Mouse (Mus musculus): ENCODE data around the gene Iqschfp. TPM values are rescaled to one million over a fixed set of nuclear protein-coding genes. Genes with fewer than 3 reads are reported as not detected.

Iqschfp gene
- polyA plus RNA-seq, 1 experiment from 2014 or later, result 7.6 TPM

- WGBS, result 72% methylated on average over 1 of the region's 1 CpGs
- no peak overlapping the region for H3K4me3 ChIP-seq (replicated peaks; ENCODE audit: low read depth, low read length)
- H3K36me3 ChIP-seq (ENCODE audit: control insufficient read depth, insufficient read depth, low read length), result no peaks in the 10 kb centered on the region
- no peak overlapping the region for H3K9ac ChIP-seq (replicated peaks; ENCODE audit: low read length)
- H3K27me3 ChIP-seq (ENCODE audit: control insufficient read depth, insufficient read depth, low read length), result peaks cover 11% of the 10 kb centered on the region; the same call in 1 of the 2 replicates
- no peak overlapping the region for H3K4me2 ChIP-seq (ENCODE audit: low read length)
- ATAC-seq (ENCODE audit: low FRiP score, low TSS enrichment), result no peak
- no peak for DNase-seq
- no peaks in the 10 kb centered on the region for H3K9me3 ChIP-seq (ENCODE audit: control insufficient read depth, low read length)
- no peak overlapping the region for H3K27ac ChIP-seq (replicated peaks; ENCODE audit: low read depth, low read length)
- peaks cover 12% of the 10 kb centered on the region; the same call in 1 of the 2 replicates for H3K4me1 ChIP-seq (ENCODE audit: control insufficient read depth, insufficient read depth, low read length)
Observed at GRCm38 (mm10) chr3:68492066-68492465, 600.0 kb downstream of the Iqschfp start.

DNA sequence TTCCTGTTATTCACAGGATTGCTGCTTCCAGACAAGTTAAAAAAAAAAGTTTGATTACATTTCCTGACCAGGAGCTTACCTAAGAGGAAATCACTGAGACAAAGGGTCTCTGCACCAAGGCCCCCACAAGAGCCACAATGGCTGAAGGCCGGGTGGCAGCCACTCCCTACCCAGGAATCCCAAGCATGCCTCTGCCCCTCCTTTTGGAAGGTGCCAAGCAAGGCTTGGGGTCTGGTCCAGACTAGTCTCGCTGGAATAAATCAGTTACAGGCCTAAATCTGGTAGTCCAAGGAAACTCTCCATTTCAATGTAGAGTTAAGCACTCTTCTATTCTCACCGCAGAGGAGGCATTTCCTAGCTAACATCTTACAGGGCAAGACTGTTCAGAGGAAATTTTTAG is 600.5 kb downstream of the Iqschfp start:
- Histone ChIP-seq H3K9me3 (ENCODE audit: control insufficient read depth, low read length) (no peaks in the 10 kb centered on the region), H3K4me3 (replicated peaks; ENCODE audit: low read depth, low read length) (no peak overlapping the region), H3K4me1 (ENCODE audit: control insufficient read depth, insufficient read depth, low read length) (peaks cover 12% of the 10 kb centered on the region; the same call in 1 of the 2 replicates), H3K27me3 (ENCODE audit: control insufficient read depth, insufficient read depth, low read length) (peaks cover 11% of the 10 kb centered on the region; the same call in 1 of the 2 replicates), H3K4me2 (ENCODE audit: low read length) (peak overlapping the region; percentile 99), H3K36me3 (ENCODE audit: control insufficient read depth, insufficient read depth, low read length) (no peaks in the 10 kb centered on the region), H3K9ac (replicated peaks; ENCODE audit: low read length) (no peak overlapping the region), H3K27ac (replicated peaks; ENCODE audit: low read depth, low read length) (no peak overlapping the region)
- ATAC-seq (ENCODE audit: low FRiP score, low TSS enrichment) (no peak), DNase-seq (no peak)
- WGBS, result 29% methylated on average over 3 of the region's 3 CpGs

DNA sequence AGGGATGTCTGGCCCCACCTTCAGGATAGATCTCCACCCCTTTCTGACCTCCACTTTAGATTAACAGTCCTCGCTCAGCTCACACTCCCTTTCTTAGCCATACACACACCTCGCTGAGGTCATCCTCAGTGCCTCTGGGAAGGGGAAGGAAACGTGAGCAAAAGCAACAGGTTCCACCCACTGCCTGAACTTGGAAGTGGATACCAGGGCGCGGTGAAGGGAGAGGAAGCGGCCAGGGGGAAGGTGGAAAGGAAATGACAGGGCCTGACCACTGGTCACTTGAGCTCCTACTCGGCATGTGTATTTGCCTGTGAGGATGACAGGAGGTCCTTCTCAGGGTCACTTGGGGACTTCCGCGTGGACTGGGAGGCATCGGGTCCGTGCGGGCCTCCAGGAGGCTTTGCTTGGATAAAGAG is 601.1 kb downstream of the Iqschfp start:
- peak overlapping the region; percentile 74 for H3K27ac ChIP-seq (replicated peaks; ENCODE audit: low read depth, low read length)
- peak overlapping the region; percentile 99 for H3K4me2 ChIP-seq (ENCODE audit: low read length)
- DNase-seq (peak; percentile 48), ATAC-seq (ENCODE audit: low FRiP score, low TSS enrichment) (no peak)
- H3K9me3 ChIP-seq (ENCODE audit: control insufficient read depth, low read length), result no peaks in the 10 kb centered on the region
- H3K9ac ChIP-seq (replicated peaks; ENCODE audit: low read length), result peak overlapping the region; percentile 60
- peaks cover 11% of the 10 kb centered on the region; the same call in 1 of the 2 replicates for H3K27me3 ChIP-seq (ENCODE audit: control insufficient read depth, insufficient read depth, low read length)
- no peaks in the 10 kb centered on the region for H3K36me3 ChIP-seq (ENCODE audit: control insufficient read depth, insufficient read depth, low read length)
- peak overlapping the region; percentile 66 for H3K4me3 ChIP-seq (replicated peaks; ENCODE audit: low read depth, low read length)
- H3K4me1 ChIP-seq (ENCODE audit: control insufficient read depth, insufficient read depth, low read length), result peaks cover 12% of the 10 kb centered on the region; the same call in 1 of the 2 replicates
- 1% methylated on average over 12 of the region's 12 CpGs for WGBS

DNA sequence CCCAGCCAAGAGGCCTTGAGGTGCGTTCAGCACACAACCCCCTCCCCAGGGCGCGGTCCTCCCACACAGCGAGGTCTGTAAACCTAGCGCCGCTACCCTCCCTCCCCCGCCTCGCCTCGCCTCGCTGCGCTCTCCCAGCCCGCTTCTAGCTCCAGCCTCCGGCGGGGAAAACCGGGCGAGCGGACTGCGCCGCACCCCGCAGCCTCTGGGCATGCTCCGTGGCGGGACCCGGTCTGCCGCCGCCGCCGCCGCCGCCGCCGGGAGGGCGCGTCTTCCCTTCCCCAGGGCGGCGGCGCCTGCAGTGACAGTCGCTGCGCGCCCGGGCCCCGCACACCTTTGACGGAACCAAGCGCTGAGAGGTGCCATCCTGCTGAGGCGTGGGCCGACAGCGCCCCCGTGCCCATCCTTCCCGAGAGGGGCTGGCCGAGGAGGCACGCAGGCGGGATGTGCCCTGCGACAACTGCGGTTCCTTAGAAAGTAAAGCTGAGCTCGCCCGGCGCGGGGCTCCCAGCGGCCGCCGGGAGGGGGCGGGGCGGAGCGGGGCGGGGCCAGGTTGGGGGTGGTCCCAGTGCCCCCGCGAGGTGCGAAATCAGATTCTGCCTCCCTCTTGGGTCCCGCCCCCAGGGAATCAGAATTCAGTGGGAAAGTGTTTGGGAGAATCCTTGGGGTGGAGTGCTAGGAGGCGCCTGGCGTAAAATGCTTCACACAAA is 601.7 kb downstream of the Iqschfp start:
- Histone ChIP-seq H3K4me2 (ENCODE audit: low read length) (peak overlapping the region; percentile 99), H3K36me3 (ENCODE audit: control insufficient read depth, insufficient read depth, low read length) (no peaks in the 10 kb centered on the region), H3K9ac (replicated peaks; ENCODE audit: low read length) (peak overlapping the region; percentile 60), H3K4me1 (ENCODE audit: control insufficient read depth, insufficient read depth, low read length) (peaks cover 12% of the 10 kb centered on the region; the same call in 1 of the 2 replicates), H3K9me3 (ENCODE audit: control insufficient read depth, low read length) (no peaks in the 10 kb centered on the region), H3K4me3 (replicated peaks; ENCODE audit: low read depth, low read length) (peak overlapping the region; percentile 66), H3K27me3 (ENCODE audit: control insufficient read depth, insufficient read depth, low read length) (peaks cover 11% of the 10 kb centered on the region; the same call in 1 of the 2 replicates), H3K27ac (replicated peaks; ENCODE audit: low read depth, low read length) (peak overlapping the region; percentile 74)
- under 1% methylated on average over 70 of the region's 70 CpGs for WGBS
- peak; percentile 82 for ATAC-seq (ENCODE audit: low FRiP score, low TSS enrichment)
- peak; percentile 86 for DNase-seq

- DNase-seq (peak; percentile 65), ATAC-seq (ENCODE audit: low FRiP score, low TSS enrichment) (peak; percentile 48)
- peak overlapping the region; percentile 60 for H3K9ac ChIP-seq (replicated peaks; ENCODE audit: low read length)
- under 1% methylated on average over 68 of the region's 68 CpGs for WGBS
- H3K27ac ChIP-seq (replicated peaks; ENCODE audit: low read depth, low read length), result peak overlapping the region; percentile 74
- H3K4me2 ChIP-seq (ENCODE audit: low read length), result peak overlapping the region; percentile 99
- peak overlapping the region; percentile 66 for H3K4me3 ChIP-seq (replicated peaks; ENCODE audit: low read depth, low read length)
- peaks cover 11% of the 10 kb centered on the region; the same call in 1 of the 2 replicates for H3K27me3 ChIP-seq (ENCODE audit: control insufficient read depth, insufficient read depth, low read length)
- peaks cover 12% of the 10 kb centered on the region; the same call in 1 of the 2 replicates for H3K4me1 ChIP-seq (ENCODE audit: control insufficient read depth, insufficient read depth, low read length)
- H3K36me3 ChIP-seq (ENCODE audit: control insufficient read depth, insufficient read depth, low read length), result no peaks in the 10 kb centered on the region
- H3K9me3 ChIP-seq (ENCODE audit: control insufficient read depth, low read length), result no peaks in the 10 kb centered on the region
Observed at GRCm38 (mm10) chr3:68494296-68495095, 602.5 kb downstream of the Iqschfp start.

- DNase-seq, result peak; percentile 70
- Histone ChIP-seq H3K27me3 (ENCODE audit: control insufficient read depth, insufficient read depth, low read length) (peaks cover 11% of the 10 kb centered on the region; the same call in 1 of the 2 replicates), H3K36me3 (ENCODE audit: control insufficient read depth, insufficient read depth, low read length) (no peaks in the 10 kb centered on the region), H3K27ac (replicated peaks; ENCODE audit: low read depth, low read length) (peak overlapping the region; percentile 61; the same call in 1 of the 2 replicates), H3K9me3 (ENCODE audit: control insufficient read depth, low read length) (no peaks in the 10 kb centered on the region), H3K4me3 (replicated peaks; ENCODE audit: low read depth, low read length) (peak overlapping the region; percentile 66), H3K4me1 (ENCODE audit: control insufficient read depth, insufficient read depth, low read length) (peaks cover 12% of the 10 kb centered on the region; the same call in 1 of the 2 replicates), H3K9ac (replicated peaks; ENCODE audit: low read length) (peak overlapping the region; percentile 60), H3K4me2 (ENCODE audit: low read length) (peak overlapping the region; percentile 99)
- peak; percentile 53 for ATAC-seq (ENCODE audit: low FRiP score, low TSS enrichment)
- WGBS, result under 1% methylated on average over 38 of the region's 38 CpGs
Observed at GRCm38 (mm10) chr3:68495096-68495735, 603.2 kb downstream of the Iqschfp start.

GRCm38 (mm10) chr3:68495736-68496242 is 603.8 kb downstream of the Iqschfp start:
- WGBS, result under 1% methylated on average over 9 of the region's 9 CpGs
- H3K27me3 ChIP-seq (ENCODE audit: control insufficient read depth, insufficient read depth, low read length), result peaks cover 11% of the 10 kb centered on the region; the same call in 1 of the 2 replicates
- H3K4me2 ChIP-seq (ENCODE audit: low read length), result peak overlapping the region; percentile 99
- ATAC-seq (ENCODE audit: low FRiP score, low TSS enrichment), result no peak; the same call in 1 of the 2 replicates
- H3K9ac ChIP-seq (replicated peaks; ENCODE audit: low read length), result peak overlapping the region; percentile 60; the same call in 1 of the 2 replicates
- peak overlapping the region; percentile 66 for H3K4me3 ChIP-seq (replicated peaks; ENCODE audit: low read depth, low read length)
- peaks cover 12% of the 10 kb centered on the region; the same call in 1 of the 2 replicates for H3K4me1 ChIP-seq (ENCODE audit: control insufficient read depth, insufficient read depth, low read length)
- 0 out of 2 replicates have a peak overlapping the region, but pooled peaks have one; percentile 61 for H3K27ac ChIP-seq (replicated peaks; ENCODE audit: low read depth, low read length)
- no peaks in the 10 kb centered on the region for H3K9me3 ChIP-seq (ENCODE audit: control insufficient read depth, low read length)
- DNase-seq, result peak; percentile 65
- no peaks in the 10 kb centered on the region for H3K36me3 ChIP-seq (ENCODE audit: control insufficient read depth, insufficient read depth, low read length)

DNA sequence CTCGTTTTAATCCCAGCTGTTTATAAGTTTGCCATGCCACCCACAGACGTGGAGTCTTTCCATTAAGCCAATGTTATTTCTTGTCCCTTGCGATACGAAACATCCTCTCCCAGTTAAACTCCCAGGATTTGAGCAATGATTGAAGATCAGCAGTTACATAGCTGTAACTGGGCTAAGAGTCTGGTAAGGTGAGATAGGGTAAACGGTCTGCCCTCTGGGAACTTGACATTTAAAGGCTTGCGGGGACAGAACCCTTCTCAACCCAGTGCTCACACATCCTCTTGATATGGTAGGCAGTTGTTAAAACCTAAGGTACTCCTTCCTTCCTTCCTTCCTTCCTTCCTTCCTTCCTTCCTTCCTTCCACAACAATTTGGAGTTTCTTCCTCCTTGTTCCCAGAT is 604.5 kb downstream of the Iqschfp start:
- H3K4me3 ChIP-seq (replicated peaks; ENCODE audit: low read depth, low read length), result peak overlapping the region; percentile 66; the same call in 1 of the 2 replicates
- 64% methylated on average over 6 of the region's 6 CpGs for WGBS
- no peak overlapping the region for H3K27ac ChIP-seq (replicated peaks; ENCODE audit: low read depth, low read length)
- ATAC-seq (ENCODE audit: low FRiP score, low TSS enrichment) (no peak), DNase-seq (no peak)
- no peaks in the 10 kb centered on the region for H3K36me3 ChIP-seq (ENCODE audit: control insufficient read depth, insufficient read depth, low read length)
- H3K9me3 ChIP-seq (ENCODE audit: control insufficient read depth, low read length), result no peaks in the 10 kb centered on the region
- no peak overlapping the region for H3K9ac ChIP-seq (replicated peaks; ENCODE audit: low read length)
- H3K4me1 ChIP-seq (ENCODE audit: control insufficient read depth, insufficient read depth, low read length), result peaks cover 12% of the 10 kb centered on the region; the same call in 1 of the 2 replicates
- peak overlapping the region; percentile 99 for H3K4me2 ChIP-seq (ENCODE audit: low read length)
- peaks cover 11% of the 10 kb centered on the region; the same call in 1 of the 2 replicates for H3K27me3 ChIP-seq (ENCODE audit: control insufficient read depth, insufficient read depth, low read length)

Data from midbrain, embryonic 14.5 days (tissue).